Mouse (Mus musculus): ENCODE data around the gene Gm49711. TPM values are rescaled to one million over a fixed set of nuclear protein-coding genes. Genes with fewer than 3 reads are reported as not detected.

Gm49711 gene
- polyA plus RNA-seq, 1 experiment from 2014 or later, result 0.86 TPM

DNA sequence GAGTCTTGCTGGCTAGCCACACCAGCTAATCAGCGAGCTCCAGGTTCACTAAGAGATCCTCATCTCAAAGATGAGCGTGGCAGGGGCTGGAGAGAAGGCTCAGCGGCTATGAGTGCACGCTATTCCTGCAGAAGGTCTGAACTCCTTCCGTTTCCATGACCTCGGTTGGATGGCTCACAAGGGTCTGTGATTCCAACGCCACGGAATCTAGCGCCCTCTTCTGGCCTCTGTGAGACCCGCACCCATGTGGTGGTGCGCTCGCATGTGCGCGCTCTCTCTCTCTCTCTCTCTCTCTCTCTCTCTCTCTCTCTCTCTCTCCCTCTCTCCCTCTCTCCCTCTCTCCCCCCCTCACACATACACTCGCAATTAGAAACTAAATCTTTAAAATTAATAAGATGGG lies 78.2 kb downstream of the Gm49711 start:
- H3K4me1 ChIP-seq (replicated peaks), result peaks cover 24% of the 10 kb centered on the region
- no peaks in the 10 kb centered on the region for H3K36me3 ChIP-seq
- no peak overlapping the region for H3K4me2 ChIP-seq
- H3K27me3 ChIP-seq, result no peaks in the 10 kb centered on the region
- 94% methylated on average over 15 of the region's 15 CpGs for WGBS
- no peaks in the 10 kb centered on the region for H3K9me3 ChIP-seq
- no peak overlapping the region for H3K4me3 ChIP-seq
- no peak overlapping the region for H3K9ac ChIP-seq
- ATAC-seq (ENCODE audit: low FRiP score), result no peak
- H3K27ac ChIP-seq, result no peak overlapping the region

DNA sequence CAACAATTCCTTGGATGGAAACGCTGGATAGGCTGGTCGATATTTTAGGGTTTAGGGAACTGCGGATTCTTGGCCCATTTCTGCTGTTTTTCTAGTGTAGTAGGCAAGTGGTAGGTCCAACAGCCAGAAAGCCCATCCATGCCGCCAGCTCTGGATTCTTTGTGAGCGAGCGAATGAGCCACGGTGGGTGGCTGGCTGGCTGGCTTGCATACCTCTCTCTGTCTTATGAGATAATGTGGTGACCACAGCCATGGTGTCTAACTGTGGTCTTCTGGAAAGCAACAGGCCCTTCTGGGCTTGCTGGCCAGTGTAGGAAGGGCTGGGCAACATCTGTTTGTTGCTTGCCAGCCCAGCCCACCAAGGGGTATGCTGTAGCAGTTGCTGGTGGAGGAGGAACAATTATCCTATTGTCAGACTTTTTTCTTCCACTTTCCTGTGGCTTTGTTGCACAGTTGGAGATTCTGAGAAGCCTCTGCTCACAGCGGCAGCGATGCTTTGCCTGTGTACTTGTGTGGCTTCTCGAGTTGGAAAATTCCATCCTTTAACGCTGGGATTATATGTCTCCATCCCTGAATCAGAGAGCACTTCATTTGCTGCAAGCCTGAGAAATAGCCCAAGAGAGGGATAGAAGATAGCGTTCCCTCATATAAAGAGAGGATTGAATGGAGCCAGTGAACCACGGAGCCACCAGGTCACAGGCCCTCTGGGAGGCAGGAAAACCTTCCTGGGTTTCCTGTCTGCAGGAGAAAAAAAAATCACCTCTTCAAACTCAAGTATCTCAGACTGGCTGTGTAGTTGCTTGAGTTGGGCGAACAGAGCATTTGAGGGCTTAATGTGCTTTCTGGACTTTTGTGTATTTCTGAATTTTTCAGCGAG lies 81.5 kb downstream of the Gm49711 start:
- no peak overlapping the region for H3K4me3 ChIP-seq
- H3K36me3 ChIP-seq, result no peaks in the 10 kb centered on the region
- H3K27me3 ChIP-seq, result no peaks in the 10 kb centered on the region
- H3K4me1 ChIP-seq (replicated peaks), result peaks cover 33% of the 10 kb centered on the region
- H3K4me2 ChIP-seq, result no peak overlapping the region
- WGBS, result 31% methylated on average over 15 of the region's 15 CpGs
- H3K9me3 ChIP-seq, result no peaks in the 10 kb centered on the region
- no peak overlapping the region for H3K9ac ChIP-seq
- H3K27ac ChIP-seq, result no peak overlapping the region
- ATAC-seq (ENCODE audit: low FRiP score), result no peak

DNA sequence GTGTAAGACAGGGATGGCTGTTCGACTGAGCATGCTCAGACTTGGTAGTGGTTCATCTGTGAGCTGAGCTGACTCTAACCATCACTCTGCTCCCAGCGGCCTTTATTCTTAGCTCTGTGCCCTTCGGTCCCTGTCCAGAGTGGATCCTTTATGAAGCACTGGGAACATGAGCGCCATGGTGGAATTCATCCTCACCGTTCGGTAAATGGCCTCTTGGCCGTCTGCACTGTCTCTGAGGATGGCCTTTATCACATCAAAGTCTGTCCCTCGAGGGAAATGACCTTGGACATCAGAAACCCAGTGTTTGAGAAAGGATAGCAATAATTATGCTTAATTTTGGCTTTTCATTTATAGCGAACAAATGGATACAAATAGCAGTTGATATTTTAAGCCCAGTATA lies 82.2 kb downstream of the Gm49711 start:
- no peaks in the 10 kb centered on the region for H3K27me3 ChIP-seq
- no peak overlapping the region for H3K9ac ChIP-seq
- H3K9me3 ChIP-seq, result no peaks in the 10 kb centered on the region
- no peak overlapping the region for H3K4me3 ChIP-seq
- 60% methylated on average over 9 of the region's 9 CpGs for WGBS
- ATAC-seq (ENCODE audit: low FRiP score), result no peak
- H3K27ac ChIP-seq, result no peak overlapping the region; the same call in 1 of the 2 replicates
- H3K36me3 ChIP-seq, result no peaks in the 10 kb centered on the region
- peaks cover 33% of the 10 kb centered on the region for H3K4me1 ChIP-seq (replicated peaks)
- H3K4me2 ChIP-seq, result no peak overlapping the region

DNA sequence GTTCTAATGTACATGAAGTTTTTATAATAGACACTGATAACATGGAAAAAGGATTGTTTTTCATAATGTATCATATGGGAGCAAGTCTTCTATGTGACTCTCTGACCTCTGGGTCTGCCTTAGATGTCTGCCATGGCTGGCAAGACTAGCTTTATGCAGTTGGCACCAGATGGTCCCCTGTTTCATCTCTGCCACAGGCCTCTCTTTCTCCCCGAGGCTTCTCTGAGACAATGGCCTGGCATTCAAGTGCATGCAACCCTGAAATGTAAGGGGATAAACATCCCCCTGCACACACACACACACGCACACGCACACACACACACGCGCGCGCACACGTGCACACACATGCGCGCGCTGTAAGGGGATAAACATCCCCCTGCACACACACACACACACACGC lies 82.9 kb downstream of the Gm49711 start:
- ATAC-seq (ENCODE audit: low FRiP score), result no peak
- WGBS, result 83% methylated on average over 12 of the region's 12 CpGs

DNA sequence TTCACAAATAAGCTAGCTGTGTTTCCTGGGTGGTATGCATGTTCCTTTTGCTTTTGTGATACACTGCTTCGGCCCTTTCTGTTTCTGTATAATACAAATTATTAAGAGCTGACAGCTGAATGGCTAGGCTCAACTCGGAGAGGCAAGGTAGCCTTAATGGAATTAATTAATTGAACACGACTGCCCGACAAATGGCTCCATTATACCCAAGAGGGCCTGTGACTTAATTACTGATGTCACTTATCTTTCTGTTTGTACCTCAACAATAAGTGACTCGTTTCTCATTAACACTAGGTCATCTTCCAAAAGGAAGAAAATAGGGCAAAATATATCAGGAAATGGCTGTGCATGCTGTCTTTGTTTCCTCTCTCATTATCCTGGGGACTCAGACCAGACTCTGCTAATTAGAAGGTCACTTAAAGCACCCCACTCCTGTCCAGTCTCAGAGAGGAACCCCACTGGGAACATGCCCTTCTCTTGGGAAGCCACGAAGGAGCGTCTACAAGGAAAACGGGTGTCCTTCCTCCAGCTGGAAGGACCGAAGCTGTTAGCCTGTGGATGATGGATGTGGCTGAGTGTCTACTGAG lies 84.4 kb downstream of the Gm49711 start:
- Histone ChIP-seq H3K27ac (peak overlapping the region; percentile 71), H3K4me1 (replicated peaks) (peaks cover 33% of the 10 kb centered on the region), H3K9ac (no peak overlapping the region), H3K36me3 (no peaks in the 10 kb centered on the region), H3K4me3 (no peak overlapping the region), H3K27me3 (no peaks in the 10 kb centered on the region), H3K4me2 (no peak overlapping the region), H3K9me3 (no peaks in the 10 kb centered on the region)
- WGBS, result 34% methylated on average over 9 of the region's 9 CpGs
- peak; percentile 39; the same call in 1 of the 2 replicates for ATAC-seq (ENCODE audit: low FRiP score)

More for the DNA sequence above, 82.9 kb downstream of the Gm49711 start:
- no peaks in the 10 kb centered on the region for H3K27me3 ChIP-seq
- H3K4me2 ChIP-seq, result no peak overlapping the region
- H3K4me1 ChIP-seq (replicated peaks), result peaks cover 33% of the 10 kb centered on the region
- no peaks in the 10 kb centered on the region for H3K36me3 ChIP-seq
- no peak overlapping the region for H3K4me3 ChIP-seq
- H3K9ac ChIP-seq, result no peak overlapping the region
- H3K9me3 ChIP-seq, result no peaks in the 10 kb centered on the region
- H3K27ac ChIP-seq, result no peak overlapping the region

DNA sequence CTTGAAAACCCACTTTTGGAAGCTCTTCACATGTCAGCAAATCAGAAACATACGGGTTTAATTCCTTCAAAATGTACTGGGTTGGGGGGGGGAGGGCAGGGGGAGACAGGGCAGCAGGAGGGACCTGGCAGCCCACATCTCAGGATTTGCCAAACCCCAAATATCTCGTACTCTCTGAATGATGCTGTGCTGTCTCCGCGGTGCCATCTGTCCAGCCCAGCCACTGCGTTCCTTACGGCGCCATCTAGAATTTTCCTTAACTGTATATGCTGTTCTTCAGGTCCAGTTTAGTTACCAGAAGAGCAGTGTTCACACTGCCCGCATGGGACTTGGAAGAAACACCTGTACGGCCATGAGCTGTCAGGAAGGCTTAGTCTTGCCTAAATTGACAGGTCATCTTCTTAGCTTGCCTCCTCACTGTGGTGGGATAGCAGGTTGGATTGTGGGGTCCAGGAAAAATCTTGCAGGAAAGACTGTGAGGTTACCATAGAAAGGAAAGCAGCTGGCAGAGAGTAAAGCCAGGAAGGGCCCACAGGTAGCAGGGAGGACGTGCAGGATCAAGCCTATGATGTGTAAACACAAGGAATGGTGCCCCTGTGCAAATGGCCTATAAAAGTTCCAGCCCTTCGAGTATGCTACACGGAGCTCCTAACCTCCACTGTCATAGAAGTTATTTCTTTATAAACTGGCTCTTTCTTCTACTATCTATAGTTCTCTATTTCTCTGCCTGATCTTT lies 89.7 kb downstream of the Gm49711 start:
- Histone ChIP-seq H3K4me3 (no peak overlapping the region), H3K9ac (no peak overlapping the region), H3K27ac (no peak overlapping the region), H3K27me3 (no peaks in the 10 kb centered on the region), H3K36me3 (no peaks in the 10 kb centered on the region), H3K9me3 (no peaks in the 10 kb centered on the region), H3K4me1 (replicated peaks) (peaks cover 13% of the 10 kb centered on the region), H3K4me2 (no peak overlapping the region)
- WGBS, result 91% methylated on average over 12 of the region's 12 CpGs
- ATAC-seq (ENCODE audit: low FRiP score), result no peak

DNA sequence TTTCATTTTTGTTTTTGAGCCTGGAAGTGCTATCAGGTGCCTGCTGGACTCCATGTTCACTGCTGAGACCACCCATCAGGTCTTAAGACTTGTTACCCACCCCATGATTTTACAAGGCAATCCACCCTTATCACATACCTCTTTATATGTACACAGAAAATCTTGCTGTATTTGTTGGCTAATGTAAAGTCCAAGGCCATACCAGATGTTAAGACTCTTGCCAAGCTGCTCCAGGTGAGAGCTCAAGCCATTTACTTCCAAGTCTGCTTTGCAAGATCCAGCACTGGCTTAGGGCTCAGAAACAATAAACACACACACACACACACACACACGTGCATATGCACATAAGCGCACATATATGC lies 90.2 kb downstream of the Gm49711 start:
- 95% methylated on average over 2 of the region's 2 CpGs for WGBS
- no peak for ATAC-seq (ENCODE audit: low FRiP score)

DNA sequence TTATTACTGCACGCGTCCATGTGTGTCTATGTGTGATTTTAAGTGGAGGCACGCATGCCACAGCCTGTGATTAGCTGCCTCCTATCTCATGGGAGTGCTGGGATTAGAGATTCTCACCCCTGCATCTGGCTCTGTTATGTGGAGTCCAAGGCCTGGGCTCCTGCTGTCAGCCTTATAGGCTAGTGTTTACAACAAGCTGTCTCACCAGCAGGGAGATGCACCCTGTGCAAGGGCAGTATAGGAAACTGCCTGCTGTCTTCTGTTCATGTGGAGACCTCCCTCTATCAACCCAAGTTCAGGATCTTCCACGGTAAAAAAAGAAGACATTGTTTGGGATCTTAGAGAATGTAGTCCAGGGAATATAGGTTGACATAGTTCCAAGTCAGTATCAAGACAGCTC lies 92.9 kb downstream of the Gm49711 start:
- WGBS, result 53% methylated on average over 4 of the region's 4 CpGs
- H3K27me3 ChIP-seq, result 0 out of 2 replicates have a peak, but pooled peaks cover 3% of the 10 kb centered on the region
- H3K4me2 ChIP-seq, result no peak overlapping the region
- ATAC-seq (ENCODE audit: low FRiP score), result no peak
- no peaks in the 10 kb centered on the region for H3K36me3 ChIP-seq
- H3K9me3 ChIP-seq, result no peaks in the 10 kb centered on the region
- no peak overlapping the region for H3K4me3 ChIP-seq
- H3K9ac ChIP-seq, result no peak overlapping the region
- no peak overlapping the region for H3K27ac ChIP-seq
- peaks cover 8% of the 10 kb centered on the region; the same call in 1 of the 2 replicates for H3K4me1 ChIP-seq (replicated peaks)

More for the DNA sequence above, 90.2 kb downstream of the Gm49711 start:
- Histone ChIP-seq H3K4me2 (no peak overlapping the region), H3K4me1 (replicated peaks) (peaks cover 8% of the 10 kb centered on the region; the same call in 1 of the 2 replicates), H3K27ac (no peak overlapping the region), H3K9ac (no peak overlapping the region), H3K36me3 (no peaks in the 10 kb centered on the region), H3K9me3 (no peaks in the 10 kb centered on the region), H3K27me3 (no peaks in the 10 kb centered on the region), H3K4me3 (no peak overlapping the region)

DNA sequence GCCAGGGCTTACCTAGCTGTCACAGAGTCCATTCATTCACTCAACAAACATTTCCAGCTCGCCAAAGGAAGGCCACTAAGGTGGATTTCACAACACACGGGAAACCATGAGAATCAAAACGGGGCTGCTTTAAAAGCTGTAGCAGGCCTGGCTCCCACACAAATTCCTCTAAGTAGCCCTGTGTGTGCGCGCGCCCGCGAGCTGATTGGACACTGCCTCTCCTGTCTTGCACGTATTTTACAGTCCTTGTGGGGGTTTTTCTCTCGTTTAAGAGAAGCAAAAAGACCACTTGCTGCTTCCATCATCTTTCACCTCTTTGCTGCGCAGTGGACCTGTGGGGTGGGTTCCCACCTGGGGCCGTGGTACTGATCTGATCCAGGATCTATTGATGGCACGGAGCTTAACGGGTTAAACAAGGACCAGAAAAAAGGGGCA lies 99.9 kb downstream of the Gm49711 start:
- Histone ChIP-seq H3K4me1 (replicated peaks) (peaks cover 20% of the 10 kb centered on the region), H3K9me3 (no peaks in the 10 kb centered on the region), H3K4me2 (peak overlapping the region; percentile 80), H3K9ac (peak overlapping the region; percentile 72), H3K27ac (peak overlapping the region; percentile 87), H3K36me3 (no peaks in the 10 kb centered on the region), H3K27me3 (0 out of 2 replicates have a peak, but pooled peaks cover 3% of the 10 kb centered on the region), H3K4me3 (peak overlapping the region; percentile 45)
- ATAC-seq (ENCODE audit: low FRiP score), result peak; percentile 79
- 4% methylated on average over 14 of the region's 14 CpGs for WGBS

DNA sequence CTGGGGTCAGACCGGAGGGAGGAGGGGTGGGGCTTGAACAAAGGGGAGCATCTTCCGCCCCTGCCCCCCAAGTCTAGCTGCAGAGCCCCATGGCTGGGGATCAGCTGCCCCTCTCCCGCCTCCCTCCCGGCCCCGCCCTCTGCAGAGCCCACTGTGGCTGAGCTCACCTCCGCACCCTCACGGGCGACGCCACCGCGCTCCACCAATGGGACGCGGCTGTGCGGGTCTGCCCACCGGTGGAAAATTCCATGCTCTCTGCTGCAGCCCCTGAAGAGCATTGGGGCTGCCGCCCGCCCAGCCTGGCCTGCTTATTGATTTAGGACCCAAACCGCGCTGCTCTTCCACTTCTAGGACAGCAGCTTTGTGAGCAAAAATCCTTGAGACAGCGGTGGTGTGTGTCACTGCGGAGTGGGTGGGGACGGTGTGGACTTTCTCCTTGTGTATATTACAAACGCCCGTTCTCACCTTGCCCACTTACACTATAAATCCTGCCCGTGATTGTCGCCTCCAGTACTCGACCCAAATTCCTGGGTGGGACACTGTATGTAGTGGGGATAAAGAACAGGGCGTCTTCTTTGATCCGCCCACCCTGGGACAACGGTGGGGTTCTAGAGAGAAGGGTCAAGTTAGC lies 100.5 kb downstream of the Gm49711 start:
- Histone ChIP-seq H3K9me3 (no peaks in the 10 kb centered on the region), H3K4me3 (peak overlapping the region; percentile 45), H3K27ac (peak overlapping the region; percentile 87), H3K36me3 (no peaks in the 10 kb centered on the region), H3K27me3 (0 out of 2 replicates have a peak, but pooled peaks cover 3% of the 10 kb centered on the region), H3K4me1 (replicated peaks) (peaks cover 20% of the 10 kb centered on the region), H3K4me2 (peak overlapping the region; percentile 80), H3K9ac (peak overlapping the region; percentile 72)
- ATAC-seq (ENCODE audit: low FRiP score), result peak; percentile 97
- 3% methylated on average over 29 of the region's 30 CpGs for WGBS

DNA sequence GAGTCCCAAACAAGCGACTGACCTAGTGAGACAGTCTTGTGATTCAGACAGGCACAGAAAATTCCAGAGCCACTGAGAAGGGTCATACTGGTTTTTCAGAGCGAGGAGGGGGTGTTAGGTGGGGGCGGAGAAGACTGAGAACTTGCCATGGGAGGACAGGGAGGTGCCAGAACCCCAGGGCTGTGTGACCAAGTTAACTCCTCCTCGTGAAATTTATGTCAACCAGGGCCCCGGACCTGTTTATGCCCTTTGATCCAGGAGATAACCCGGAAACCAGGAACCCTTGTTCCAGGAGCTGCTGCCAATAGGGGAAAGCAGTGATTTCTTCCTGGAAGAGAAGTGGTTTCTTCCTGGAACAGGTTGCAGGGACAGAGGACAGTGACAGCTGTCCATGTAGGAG lies 101.0 kb downstream of the Gm49711 start:
- no peak; the same call in 1 of the 2 replicates for ATAC-seq (ENCODE audit: low FRiP score)
- Histone ChIP-seq H3K36me3 (no peaks in the 10 kb centered on the region), H3K4me3 (peak overlapping the region; percentile 45), H3K4me1 (replicated peaks) (peaks cover 20% of the 10 kb centered on the region), H3K4me2 (peak overlapping the region; percentile 80), H3K9ac (peak overlapping the region; percentile 72), H3K9me3 (no peaks in the 10 kb centered on the region), H3K27ac (peak overlapping the region; percentile 87), H3K27me3 (0 out of 2 replicates have a peak, but pooled peaks cover 3% of the 10 kb centered on the region)
- 53% methylated on average over 6 of the region's 6 CpGs for WGBS

DNA sequence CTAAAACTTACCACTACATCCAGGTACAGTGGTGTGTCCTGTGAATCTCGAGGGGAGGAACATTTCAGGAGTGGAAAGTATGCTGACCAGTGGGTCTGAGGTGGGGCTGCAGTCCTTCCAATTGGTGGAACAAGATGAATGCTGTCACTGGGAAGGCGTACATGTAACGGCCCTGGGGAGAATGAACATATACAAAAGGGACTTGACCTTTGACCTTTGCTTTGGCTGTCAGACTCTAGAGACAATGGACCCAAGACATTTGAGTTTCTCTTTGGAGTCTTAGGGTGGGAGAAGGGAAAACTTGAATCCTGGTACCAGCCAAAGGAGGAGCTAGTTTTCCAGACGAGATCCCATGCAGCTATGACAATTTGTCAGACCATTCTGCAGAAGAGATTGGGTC lies 104.2 kb downstream of the Gm49711 start:
- no peak for ATAC-seq (ENCODE audit: low FRiP score)
- WGBS, result 20% methylated on average over 4 of the region's 4 CpGs
- Histone ChIP-seq H3K4me1 (replicated peaks) (peaks cover 20% of the 10 kb centered on the region), H3K9ac (no peak overlapping the region), H3K9me3 (no peaks in the 10 kb centered on the region), H3K27me3 (no peaks in the 10 kb centered on the region), H3K36me3 (no peaks in the 10 kb centered on the region), H3K27ac (no peak overlapping the region), H3K4me3 (no peak overlapping the region), H3K4me2 (no peak overlapping the region)
